In genomic region chr13:21326191-21326590, GRCm38 (mm10) we compare ENCODE assay signal across 9 mouse cellular contexts. TPM values are rescaled to one million over a fixed set of nuclear protein-coding genes. Genes with fewer than 3 reads are reported as not detected.
DNase-seq lines count a peak whose midpoint lies in the region; ATAC-seq and TF ChIP-seq lines count a peak whose summit lies in the region.
"Had no signal": no experiment of that assay in that cellular context is flagged by ENCODE, and none has a peak within 500 bp of the region (broad histone marks: within the 10 kb centered on the region; RNA-seq: fewer than 3 reads in every experiment).

No protein-coding gene starts in this region.

- 11% methylated on average over 4 of the region's 4 CpGs for WGBS in heart, embryonic 16.5 days
- 4% methylated on average over 4 of the region's 4 CpGs for WGBS in liver, embryonic 16.5 days (ENCODE audit: insufficient replicate concordance)
- WGBS in stomach, embryonic 16.5 days, result 11% methylated on average over 4 of the region's 4 CpGs

- TF ChIP-seq CTCF in left cerebral cortex, adult 2 months (IDR thresholded peaks at IDR 0.05), result peak; percentile 70
- TF ChIP-seq CTCF in cortical plate, adult 2 months (IDR thresholded peaks at IDR 0.05; ENCODE audit: extremely low read depth, insufficient read depth, low read length), result peak; percentile 33; the same call in 1 of the 2 replicates

- H3K4me3 ChIP-seq in left cerebral cortex, adult 2 months, result peak overlapping the region; percentile 60; the same call in 1 of the 2 replicates
- no peak overlapping the region for H3K4me3 ChIP-seq in cortical plate, adult 2 months (ENCODE audit: insufficient read depth, low read length)
- H3K4me3 ChIP-seq in heart, embryonic 16.5 days (ENCODE audit: low read length), result peak overlapping the region; percentile 59
- no peak overlapping the region for H3K4me3 ChIP-seq in liver, embryonic 16.5 days (ENCODE audit: low read depth, low read length)
- peak overlapping the region; percentile 52 for H3K4me3 ChIP-seq in stomach, embryonic 16.5 days (replicated peaks; ENCODE audit: low read length)

- DNase-seq in left cerebral cortex, adult 2 months (ENCODE audit: extremely low spot score in 1 of 2, low spot score in 2 of 2), result no peak
- no peak for DNase-seq in left cerebral cortex, adult 11 months (ENCODE audit: low spot score)
- no peak for DNase-seq in ovary, postnatal 10 days (ENCODE audit: low spot score)
- no peak for DNase-seq in right cerebral cortex, postnatal 25 days

- intact Hi-C loops in left cerebral cortex, adult 2 months (cut with DNase I), result loop anchor here (2.0 to 5.0 kb wide), 4 partner anchors 49 to 153 kb away; no protein-coding TSS in a partner anchor

- H3K9ac ChIP-seq in heart, embryonic 16.5 days (ENCODE audit: low read length), result no peak overlapping the region
- H3K9ac ChIP-seq in liver, embryonic 16.5 days (ENCODE audit: low read depth, low read length), result no peak overlapping the region
- H3K9ac ChIP-seq in stomach, embryonic 16.5 days (ENCODE audit: low read length), result no peak overlapping the region

- H3K4me1 ChIP-seq in cortical plate, adult 2 months (ENCODE audit: control insufficient read depth, insufficient read depth, low read length), result no peaks in the 10 kb centered on the region; the same call in 1 of the 2 replicates
- H3K4me1 ChIP-seq in heart, embryonic 16.5 days (ENCODE audit: control insufficient read depth, insufficient read depth, low read length), result peaks cover 10% of the 10 kb centered on the region
- peaks cover 11% of the 10 kb centered on the region for H3K4me1 ChIP-seq in liver, embryonic 16.5 days (ENCODE audit: control insufficient read depth, low read depth, low read length)
- H3K4me1 ChIP-seq in stomach, embryonic 16.5 days (ENCODE audit: control insufficient read depth, insufficient read depth, low read length), result peaks cover 9% of the 10 kb centered on the region

- no peaks in the 10 kb centered on the region for H3K27me3 ChIP-seq in heart, embryonic 16.5 days (ENCODE audit: control insufficient read depth, insufficient read depth, low read length)
- H3K27me3 ChIP-seq in liver, embryonic 16.5 days (ENCODE audit: control insufficient read depth, insufficient read depth, low read depth, low read length), result peaks cover 20% of the 10 kb centered on the region
- H3K27me3 ChIP-seq in stomach, embryonic 16.5 days (ENCODE audit: control insufficient read depth, insufficient read depth, low read length), result no peaks in the 10 kb centered on the region

- H3K4me2 ChIP-seq in heart, embryonic 16.5 days (ENCODE audit: low read depth, low read length), result peak overlapping the region; percentile 91
- peak overlapping the region; percentile 73 for H3K4me2 ChIP-seq in liver, embryonic 16.5 days (ENCODE audit: low read depth, low read length)
- H3K4me2 ChIP-seq in stomach, embryonic 16.5 days (ENCODE audit: low read depth, low read length), result peak overlapping the region; percentile 85

- TF ChIP-seq POLR2A in cortical plate, adult 2 months (IDR thresholded peaks at IDR 0.05; ENCODE audit: extremely low read depth, insufficient read depth, low read length), result no peak

- H3K9me3 ChIP-seq in heart, embryonic 16.5 days (replicated peaks; ENCODE audit: control insufficient read depth, low read length), result no peaks in the 10 kb centered on the region
- H3K9me3 ChIP-seq in liver, embryonic 16.5 days (replicated peaks; ENCODE audit: control insufficient read depth, low read length), result no peaks in the 10 kb centered on the region
- no peaks in the 10 kb centered on the region for H3K9me3 ChIP-seq in stomach, embryonic 16.5 days (replicated peaks; ENCODE audit: control insufficient read depth, low read length)

- H3K27ac ChIP-seq in left cerebral cortex, adult 2 months, result no peak overlapping the region
- H3K27ac ChIP-seq in cortical plate, adult 2 months (ENCODE audit: insufficient read depth, low read length), result no peak overlapping the region
- no peak overlapping the region for H3K27ac ChIP-seq in heart, embryonic 16.5 days (ENCODE audit: low read length)
- no peak overlapping the region for H3K27ac ChIP-seq in liver, embryonic 16.5 days (ENCODE audit: low read length)
- H3K27ac ChIP-seq in stomach, embryonic 16.5 days (ENCODE audit: low read length), result no peak overlapping the region

- ATAC-seq in heart, embryonic 16.5 days (replicated peaks; ENCODE audit: extremely low read depth, insufficient read depth, low FRiP score), result no peak
- ATAC-seq in liver, embryonic 16.5 days (ENCODE audit: low read depth), result peak; percentile 41; the same call in 1 of the 2 replicates
- ATAC-seq in stomach, embryonic 16.5 days (ENCODE audit: insufficient read depth, low FRiP score), result no peak

- H3K36me3 ChIP-seq in heart, embryonic 16.5 days (ENCODE audit: control insufficient read depth, insufficient read depth), result no peaks in the 10 kb centered on the region
- H3K36me3 ChIP-seq in liver, embryonic 16.5 days (ENCODE audit: control insufficient read depth, insufficient read depth), result no peaks in the 10 kb centered on the region
- no peaks in the 10 kb centered on the region for H3K36me3 ChIP-seq in stomach, embryonic 16.5 days (ENCODE audit: control insufficient read depth, insufficient read depth, low read length)

RNA-seq across cellular contexts. Expression of gene Gpx6, which starts 14.3 kb away (rescaled TPM):
- not detected for total RNA-seq in left cerebral cortex, adult 2 months (2021)
- 1.6 TPM in 1 of 2 replicates, not detected in the other for polyA plus RNA-seq in cortical plate, adult 2 months (2012; rRNA removed)
- 0.21 TPM in 1 of 2 replicates, not detected in the other for polyA plus RNA-seq in heart, embryonic 16.5 days (2015; fragmentation: Nextera tagmentation; extraction: Ambion mirVana)
- not detected in 2 replicates for polyA plus RNA-seq in liver, embryonic 16.5 days (2015; fragmentation: Nextera tagmentation; extraction: Ambion mirVana)
- not detected in 2 replicates for polyA plus RNA-seq in stomach, embryonic 16.5 days (2015; fragmentation: Nextera tagmentation; extraction: Ambion mirVana)

RNA-seq across cellular contexts. Expression of gene Olfr1367, which starts 20.5 kb away (rescaled TPM):
- total RNA-seq in left cerebral cortex, adult 2 months (2021), result not detected
- polyA plus RNA-seq in cortical plate, adult 2 months (2012; rRNA removed), result not detected in 2 replicates
- not detected in 2 replicates for polyA plus RNA-seq in heart, embryonic 16.5 days (2015; fragmentation: Nextera tagmentation; extraction: Ambion mirVana)
- not detected in 2 replicates for polyA plus RNA-seq in liver, embryonic 16.5 days (2015; fragmentation: Nextera tagmentation; extraction: Ambion mirVana)
- polyA plus RNA-seq in stomach, embryonic 16.5 days (2015; fragmentation: Nextera tagmentation; extraction: Ambion mirVana), result not detected in 2 replicates
- polyA plus RNA-seq: frontal cortex, adult 2 months had no signal

RNA-seq across cellular contexts. Expression of gene Gpx5, which starts 33.7 kb away (rescaled TPM):
- not detected for total RNA-seq in left cerebral cortex, adult 2 months (2021)
- 0.10 TPM in 1 of 2 replicates, not detected in the other for polyA plus RNA-seq in cortical plate, adult 2 months (2012; rRNA removed)
- polyA plus RNA-seq in heart, embryonic 16.5 days (2015; fragmentation: Nextera tagmentation; extraction: Ambion mirVana), result not detected in 2 replicates
- polyA plus RNA-seq in liver, embryonic 16.5 days (2015; fragmentation: Nextera tagmentation; extraction: Ambion mirVana), result not detected in 2 replicates
- not detected in 2 replicates for polyA plus RNA-seq in stomach, embryonic 16.5 days (2015; fragmentation: Nextera tagmentation; extraction: Ambion mirVana)
- polyA plus RNA-seq: frontal cortex, adult 2 months had no signal

RNA-seq across cellular contexts. Expression of gene Zscan12, which starts 36.4 kb away (rescaled TPM):
- total RNA-seq in left cerebral cortex, adult 2 months (2021), result 1 to 10 TPM; 7.0 to 8.2 TPM
- polyA plus RNA-seq in cortical plate, adult 2 months (2012; rRNA removed), result 5.7 and 6.3 TPM in 2 replicates
- polyA plus RNA-seq in heart, embryonic 16.5 days (2015; fragmentation: Nextera tagmentation; extraction: Ambion mirVana), result 7.2 and 9.1 TPM in 2 replicates
- 2.7 and 2.9 TPM in 2 replicates for polyA plus RNA-seq in liver, embryonic 16.5 days (2015; fragmentation: Nextera tagmentation; extraction: Ambion mirVana)
- polyA plus RNA-seq in stomach, embryonic 16.5 days (2015; fragmentation: Nextera tagmentation; extraction: Ambion mirVana), result 8.6 and 9.6 TPM in 2 replicates

Comparison
In these comparisons a context has a peak if more than half of its experiments do, and no peak if none do; other contexts are left out.
1. H3K4me3 ChIP-seq: peak in left cerebral cortex, adult 2 months (single experiment), heart, embryonic 16.5 days (single experiment) and stomach, embryonic 16.5 days (single experiment); none in cortical plate, adult 2 months (single experiment) and liver, embryonic 16.5 days (single experiment).
2. Peak in every context shown above with its lines, with median percentiles within 50 percentile points of each other: H3K4me2 ChIP-seq.